Mouse (Mus musculus) kidney, adult 9 months (tissue): Measurements from ENCODE around the gene Heatr6.
A peak's percentile ranks its signal among the peaks of the same experiment; 100 is the strongest.

Experiments
- DNase-seq: peaks from one replicate; pipeline ENCODE4 v3.0.0; 2022

Gene Heatr6

GRCm38 (mm10) chr11:83815191-83815590, 61.7 kb downstream of the Heatr6 start:
- peak; percentile 85 for DNase-seq

GRCm38 (mm10) chr11:83815628-83816027, 62.1 kb downstream of the Heatr6 start:
- DNase-seq: peak; percentile 91

GRCm38 (mm10) chr11:83817048-83817447, 63.6 kb downstream of the Heatr6 start:
- peak; percentile 85 for DNase-seq

- DNase-seq: no peak
Observed at GRCm38 (mm10) chr11:83817994-83818393, 64.5 kb downstream of the Heatr6 start.

- no peak for DNase-seq
Observed at GRCm38 (mm10) chr11:83818591-83819127, 65.2 kb downstream of the Heatr6 start.

GRCm38 (mm10) chr11:83819806-83820483, 66.4 kb downstream of the Heatr6 start:
- DNase-seq: peak; percentile 97

- no peak for DNase-seq
Observed at GRCm38 (mm10) chr11:83826142-83826541, 72.6 kb downstream of the Heatr6 start.

- DNase-seq: no peak
Observed at GRCm38 (mm10) chr11:83828553-83829142, 75.2 kb downstream of the Heatr6 start.

GRCm38 (mm10) chr11:83832389-83832788, 78.9 kb downstream of the Heatr6 start:
- DNase-seq: no peak
